12 mouse cellular contexts compared by ENCODE assay signal in genomic region chr8:121896476-121897145, GRCm38 (mm10). TPM values are rescaled to one million over a fixed set of nuclear protein-coding genes. Genes with fewer than 3 reads are reported as not detected.
A peak's percentile ranks its signal among the peaks of the same experiment; 100 is the strongest.
DNase-seq lines count a peak whose midpoint lies in the region; ATAC-seq and TF ChIP-seq lines count a peak whose summit lies in the region.
"Had no signal": no experiment of that assay in that cellular context is flagged by ENCODE, and none has a peak within 500 bp of the region (broad histone marks: within the 10 kb centered on the region; RNA-seq: fewer than 3 reads in every experiment).

No protein-coding gene starts in this region.

- H3K36me3 ChIP-seq in limb, embryonic 13.5 days = peaks cover 16% of the 10 kb centered on the region
- H3K36me3 ChIP-seq in limb, embryonic 10.5 days = peaks cover 20% of the 10 kb centered on the region
- peaks cover 27% of the 10 kb centered on the region for H3K36me3 ChIP-seq in hindbrain, embryonic 10.5 days
- H3K36me3 ChIP-seq in kidney, embryonic 15.5 days = peaks cover 15% of the 10 kb centered on the region

- no peak for TF ChIP-seq POLR2A in olfactory bulb, adult 2 months (IDR thresholded peaks at IDR 0.05; ENCODE audit: insufficient read depth, low read depth, low read length)

- WGBS in limb, embryonic 13.5 days = 54% methylated on average over 12 of the region's 12 CpGs
- WGBS in limb, embryonic 10.5 days = 49% methylated on average over 12 of the region's 12 CpGs
- 13% methylated on average over 12 of the region's 12 CpGs for WGBS in hindbrain, embryonic 10.5 days
- 40% methylated on average over 12 of the region's 12 CpGs for WGBS in kidney, embryonic 15.5 days
- 71% methylated on average over 12 of the region's 12 CpGs for WGBS in olfactory bulb, adult 2 months

- H3K27me3 ChIP-seq in limb, embryonic 13.5 days = no peaks in the 10 kb centered on the region
- H3K27me3 ChIP-seq in limb, embryonic 10.5 days (ENCODE audit: low read depth, poor library complexity, severe bottlenecking) = no peaks in the 10 kb centered on the region
- no peaks in the 10 kb centered on the region for H3K27me3 ChIP-seq in hindbrain, embryonic 10.5 days (ENCODE audit: insufficient read depth, poor library complexity, severe bottlenecking)
- H3K27me3 ChIP-seq in kidney, embryonic 15.5 days = no peaks in the 10 kb centered on the region
- H3K27me3 ChIP-seq: Patski had no signal

- H3K4me1 ChIP-seq in limb, embryonic 13.5 days = peaks cover 25% of the 10 kb centered on the region
- peaks cover 44% of the 10 kb centered on the region for H3K4me1 ChIP-seq in limb, embryonic 10.5 days
- peaks cover 66% of the 10 kb centered on the region for H3K4me1 ChIP-seq in hindbrain, embryonic 10.5 days (replicated peaks)
- H3K4me1 ChIP-seq in kidney, embryonic 15.5 days = peaks cover 60% of the 10 kb centered on the region
- H3K4me1 ChIP-seq in olfactory bulb, adult 2 months (ENCODE audit: control insufficient read depth, insufficient read depth, low read length) = peaks cover 55% of the 10 kb centered on the region

- no peak for DNase-seq in limb, embryonic 10.5 days (ENCODE audit: low spot score)
- DNase-seq in hindbrain, embryonic 10.5 days (ENCODE audit: low spot score) = peak; percentile 37
- no peak for DNase-seq in layer of hippocampus, adult 9-11 months
- no peak for DNase-seq in cerebellum, adult 9-11 months
- no peak for DNase-seq in gastrocnemius, adult 2 months

- H3K9ac ChIP-seq in limb, embryonic 13.5 days = peak overlapping the region; percentile 20
- H3K9ac ChIP-seq in kidney, embryonic 15.5 days = no peak overlapping the region

- TF ChIP-seq CTCF in olfactory bulb, adult 2 months (IDR thresholded peaks at IDR 0.05; ENCODE audit: insufficient read depth, low read depth, low read length) = no peak
- TF ChIP-seq CTCF in gastrocnemius, adult 2 months (IDR thresholded peaks at IDR 0.05) = no peak

- H3K9me3 ChIP-seq in limb, embryonic 13.5 days = no peaks in the 10 kb centered on the region
- no peaks in the 10 kb centered on the region for H3K9me3 ChIP-seq in limb, embryonic 10.5 days (replicated peaks)
- H3K9me3 ChIP-seq in hindbrain, embryonic 10.5 days = no peaks in the 10 kb centered on the region
- H3K9me3 ChIP-seq in kidney, embryonic 15.5 days (replicated peaks) = no peaks in the 10 kb centered on the region

- H3K4me3 ChIP-seq in limb, embryonic 13.5 days = no peak overlapping the region
- H3K4me3 ChIP-seq in limb, embryonic 10.5 days = no peak overlapping the region
- H3K4me3 ChIP-seq in hindbrain, embryonic 10.5 days = no peak overlapping the region
- H3K4me3 ChIP-seq in kidney, embryonic 15.5 days (replicated peaks) = no peak overlapping the region
- H3K4me3 ChIP-seq in olfactory bulb, adult 2 months (ENCODE audit: insufficient read depth, low read depth, low read length) = no peak overlapping the region
- no peak overlapping the region for H3K4me3 ChIP-seq in gastrocnemius, adult 2 months

- no peak for ATAC-seq in limb, embryonic 13.5 days (ENCODE audit: low FRiP score, low read depth)
- peak; percentile 13; the same call in 1 of the 2 replicates for ATAC-seq in kidney, embryonic 15.5 days (replicated peaks; ENCODE audit: low FRiP score)
- ATAC-seq: Patski had no signal

- intact Hi-C loops in gastrocnemius, adult 2 months (cut with DNase I) = no loop called here

- H3K27ac ChIP-seq in limb, embryonic 13.5 days = no peak overlapping the region
- H3K27ac ChIP-seq in limb, embryonic 10.5 days = no peak overlapping the region
- H3K27ac ChIP-seq in hindbrain, embryonic 10.5 days = peak overlapping the region; percentile 87
- H3K27ac ChIP-seq in kidney, embryonic 15.5 days = peak overlapping the region; percentile 97
- peak overlapping the region; percentile 96; the same call in 1 of the 2 replicates for H3K27ac ChIP-seq in olfactory bulb, adult 2 months (ENCODE audit: insufficient read depth, low read depth, low read length)
- H3K27ac ChIP-seq in gastrocnemius, adult 2 months = no peak overlapping the region

- H3K4me2 ChIP-seq in limb, embryonic 13.5 days (replicated peaks) = no peak overlapping the region
- no peak overlapping the region; the same call in 1 of the 2 replicates for H3K4me2 ChIP-seq in kidney, embryonic 15.5 days

RNA-seq across cellular contexts. Expression of gene Slc7a5, which starts 10.9 kb away (rescaled TPM):
- polyA plus RNA-seq in limb, embryonic 13.5 days (2015; fragmentation: Nextera tagmentation; extraction: Ambion mirVana) = 14.2 TPM in 2 replicates
- 16.8 and 19.3 TPM in 2 replicates for polyA plus RNA-seq in limb, embryonic 10.5 days (2016; fragmentation: Nextera tagmentation; extraction: Ambion mirVana)
- 27.2 and 27.6 TPM in 2 replicates for polyA plus RNA-seq in hindbrain, embryonic 10.5 days (2016; fragmentation: Nextera tagmentation; extraction: Ambion mirVana)
- 16.7 and 19.3 TPM in 2 replicates for polyA plus RNA-seq in kidney, embryonic 15.5 days (2015; fragmentation: Nextera tagmentation; extraction: Ambion mirVana)
- polyA plus RNA-seq in olfactory bulb, adult 2 months (2012; ENCODE audit: insufficient read depth, insufficient read length, low replicate concordance, missing spikeins) = not detected in 2 replicates
- 1 to 10 TPM; 1.0 to 1.3 TPM for total RNA-seq in gastrocnemius, adult 2 months (2021)

RNA-seq across cellular contexts. Expression of gene Car5a, which starts 48.1 kb away (rescaled TPM):
- not detected in 2 replicates for polyA plus RNA-seq in limb, embryonic 13.5 days (2015; fragmentation: Nextera tagmentation; extraction: Ambion mirVana)
- 0.20 TPM in 1 of 2 replicates, not detected in the other for polyA plus RNA-seq in limb, embryonic 10.5 days (2016; fragmentation: Nextera tagmentation; extraction: Ambion mirVana)
- polyA plus RNA-seq in hindbrain, embryonic 10.5 days (2016; fragmentation: Nextera tagmentation; extraction: Ambion mirVana) = 0.12 and 0.17 TPM in 2 replicates
- 0.40 TPM in 1 of 2 replicates, not detected in the other for polyA plus RNA-seq in kidney, embryonic 15.5 days (2015; fragmentation: Nextera tagmentation; extraction: Ambion mirVana)
- not detected in 2 replicates for polyA plus RNA-seq in olfactory bulb, adult 2 months (2012; ENCODE audit: insufficient read depth, insufficient read length, low replicate concordance, missing spikeins)
- not detected for total RNA-seq in gastrocnemius, adult 2 months (2021)
- total RNA-seq: left cerebral cortex, postnatal 10 days; megakaryocyte-erythroid progenitor cell, adult 5-6 weeks had no signal
- polyA plus RNA-seq: heart, postnatal 0 days; Patski had no signal

RNA-seq across cellular contexts. Expression of gene Banp, which starts 52.9 kb away (rescaled TPM):
- polyA plus RNA-seq in limb, embryonic 13.5 days (2015; fragmentation: Nextera tagmentation; extraction: Ambion mirVana) = 42.0 and 53.6 TPM in 2 replicates
- 55.4 and 60.0 TPM in 2 replicates for polyA plus RNA-seq in limb, embryonic 10.5 days (2016; fragmentation: Nextera tagmentation; extraction: Ambion mirVana)
- polyA plus RNA-seq in hindbrain, embryonic 10.5 days (2016; fragmentation: Nextera tagmentation; extraction: Ambion mirVana) = 56.9 and 64.5 TPM in 2 replicates
- polyA plus RNA-seq in kidney, embryonic 15.5 days (2015; fragmentation: Nextera tagmentation; extraction: Ambion mirVana) = 41.2 and 43.3 TPM in 2 replicates
- polyA plus RNA-seq in olfactory bulb, adult 2 months (2012; ENCODE audit: insufficient read depth, insufficient read length, low replicate concordance, missing spikeins) = not detected in 2 replicates
- total RNA-seq in gastrocnemius, adult 2 months (2021) = 10 to 100 TPM in 1 of 2 experiments, 1 to 10 TPM in 1; 8.8 to 18.7 TPM

Comparison
In these comparisons a context has a peak if more than half of its experiments do, and no peak if none do; other contexts are left out.
1. H3K27ac ChIP-seq: peak in hindbrain, embryonic 10.5 days (single experiment), kidney, embryonic 15.5 days (single experiment) and olfactory bulb, adult 2 months (single experiment); none in limb, embryonic 13.5 days (single experiment), limb, embryonic 10.5 days (single experiment) and gastrocnemius, adult 2 months (single experiment).
2. RNA of gene Slc7a5, which starts 10.9 kb away (polyA plus RNA-seq): 27.2 to 27.6 TPM in hindbrain, embryonic 10.5 days, 16.7 to 19.3 TPM in kidney, embryonic 15.5 days, 16.8 to 19.3 TPM in limb, embryonic 10.5 days and 14.2 TPM in limb, embryonic 13.5 days; not detected in olfactory bulb, adult 2 months; every median in the first group is over 10 times any median in the second.
3. RNA of gene Banp, which starts 52.9 kb away (polyA plus RNA-seq): 56.9 to 64.5 TPM in hindbrain, embryonic 10.5 days, 55.4 to 60.0 TPM in limb, embryonic 10.5 days, 42.0 to 53.6 TPM in limb, embryonic 13.5 days and 41.2 to 43.3 TPM in kidney, embryonic 15.5 days; not detected in olfactory bulb, adult 2 months; every median in the first group is over 10 times any median in the second.